Mouse (Mus musculus) myocyte (in vitro differentiated cells): ENCODE results near the gene Amigo1. TPM values are rescaled to one million over a fixed set of nuclear protein-coding genes. Genes with fewer than 3 reads are reported as not detected.
A peak's percentile ranks its signal among the peaks of the same experiment; 100 is the strongest.

Experiments used
- H3K27me3 ChIP-seq: one replicate; pipeline ENCODE4 v1.6.1; 2011; ENCODE audit not compliant: control insufficient read depth, insufficient read depth, insufficient read length
- H3K36me3 ChIP-seq: one replicate; pipeline ENCODE4 v1.6.1; 2011; ENCODE audit not compliant: control insufficient read depth, insufficient read depth
- H3K4me2 ChIP-seq: one replicate; pipeline ENCODE4 v1.6.1; 2011; ENCODE audit warnings: low read depth, control low read depth
- H3K4me3 ChIP-seq: one replicate; pipeline ENCODE4 v1.5.1; 2011; ENCODE audit warnings: mild to moderate bottlenecking, control low read depth, moderate library complexity
- H3K79me2 ChIP-seq: one replicate; pipeline ENCODE4 v1.6.1; 2011; ENCODE audit not compliant: control insufficient read depth, insufficient read depth
- H3ac ChIP-seq: one replicate; pipeline ENCODE4 v1.6.1; 2011; ENCODE audit not compliant: control insufficient read depth, insufficient read length
- CEBPB ChIP-seq: IDR thresholded peaks from 2 replicates; pipeline ENCODE4 v1.6.1; 2011; ENCODE audit warnings: mild to moderate bottlenecking, moderate library complexity; ENCODE audit not compliant: poor library complexity, insufficient read depth, severe bottlenecking
- E2F4 ChIP-seq: IDR thresholded peaks from one replicate; pipeline ENCODE4 v1.6.1; 2011; ENCODE audit warnings: mild to moderate bottlenecking, control low read depth, moderate library complexity; ENCODE audit not compliant: insufficient read depth
- MAX ChIP-seq: IDR thresholded peaks from one replicate; pipeline ENCODE4 v1.6.1; 2011; ENCODE audit warnings: low read depth, mild to moderate bottlenecking, control low read depth
- MYOD1 ChIP-seq, 3 experiments: IDR thresholded peaks; one replicate each; pipeline ENCODE4 v1.6.1; 2011; ENCODE audit warnings: control low read depth in 2 of 3, low read depth in 2 of 3, mild to moderate bottlenecking in 2 of 3, moderate library complexity in 1 of 3; ENCODE audit not compliant: insufficient read length in 2 of 3, control insufficient read depth in 1 of 3
- MYOG ChIP-seq, 3 experiments: IDR thresholded peaks; one replicate each; pipeline ENCODE4 v1.6.1; 2011; ENCODE audit warnings: control low read depth in 2 of 3, low read depth in 2 of 3, mild to moderate bottlenecking in 2 of 3; ENCODE audit not compliant: insufficient read length in 2 of 3, control insufficient read depth in 1 of 3, insufficient read depth in 1 of 3
- POLR2A ChIP-seq: IDR thresholded peaks from one replicate; pipeline ENCODE4 v1.6.1; 2011; ENCODE audit warnings: low read depth, mild to moderate bottlenecking, control low read depth, moderate library complexity; ENCODE audit not compliant: insufficient read length
- POLR2AphosphoS2 ChIP-seq: IDR thresholded peaks from one replicate; pipeline ENCODE4 v1.6.1; 2011; ENCODE audit warnings: low read depth, control low read depth; ENCODE audit not compliant: insufficient read length
- REST ChIP-seq: IDR thresholded peaks from one replicate; pipeline ENCODE4 v1.6.1; 2011; ENCODE audit warnings: mild to moderate bottlenecking, control low read depth, moderate library complexity; ENCODE audit not compliant: insufficient read depth, insufficient read length
- SRF ChIP-seq: IDR thresholded peaks from one replicate; pipeline ENCODE4 v1.6.1; 2011; ENCODE audit warnings: low read depth; ENCODE audit not compliant: control insufficient read depth, insufficient read length
- TCF12 ChIP-seq: IDR thresholded peaks from one replicate; pipeline ENCODE4 v1.6.1; 2011; ENCODE audit warnings: mild to moderate bottlenecking, control low read depth; ENCODE audit not compliant: poor library complexity, insufficient read depth, severe bottlenecking
- TCF3 ChIP-seq: IDR thresholded peaks from one replicate; pipeline ENCODE4 v1.6.1; 2011; ENCODE audit warnings: low read depth, control low read depth; ENCODE audit not compliant: insufficient read length
- USF1 ChIP-seq: IDR thresholded peaks from one replicate; pipeline ENCODE4 v1.6.1; 2011; ENCODE audit warnings: low read depth, mild to moderate bottlenecking, control low read depth, moderate library complexity
- polyA plus RNA-seq: library from polyadenylated mRNA; unstranded; fragments of >200 nt; fragmentation: generic; extraction: Trizol; gene quantifications from one replicate; pipeline ENCODE4 v1.2.1, GENCODE M21; 2012; ENCODE audit warnings: missing spikeins

Gene Amigo1
- 3.3 TPM for polyA plus RNA-seq

GRCm38 (mm10) chr3:108186098-108187047 lies at the start of gene Amigo1:
TSS of gene Amigo1 (plus strand) at chr3:108186335.
- Histone ChIP-seq H3ac (peak within 1 kb of the TSS; percentile 44), H3K4me2 (peak within 1 kb of the TSS; percentile 78), H3K4me3 (peak within 1 kb of the TSS; percentile 17), H3K36me3 (no peaks in the 10 kb centered on the region), H3K79me2 (no peaks in the 10 kb centered on the region), H3K27me3 (no peaks in the 10 kb centered on the region)
- TF ChIP-seq MYOG (IDR thresholded peaks at IDR 0.05; ENCODE audit: control insufficient read depth in 1 of 3, insufficient read depth in 1 of 3, insufficient read length in 2 of 3, low read depth in 2 of 3) (peak in 1 of 3 experiments; percentile 25), TCF3 (no peak), SRF (no peak), POLR2AphosphoS2 (no peak), E2F4 (no peak), USF1 (no peak), POLR2A (peak; percentile 42), CEBPB (no peak), REST (no peak), MYOD1 (IDR thresholded peaks at IDR 0.05; ENCODE audit: control insufficient read depth in 1 of 3, insufficient read length in 2 of 3, low read depth in 2 of 3) (no peak), TCF12 (no peak), MAX (no peak)

GRCm38 (mm10) chr3:108139113-108139512 lies 47.0 kb upstream of the Amigo1 start:
- Histone ChIP-seq H3K27me3 (no peaks in the 10 kb centered on the region), H3K36me3 (peaks cover 14% of the 10 kb centered on the region), H3K4me2 (no peak overlapping the region), H3K4me3 (no peak overlapping the region), H3ac (no peak overlapping the region), H3K79me2 (peaks cover 100% of the 10 kb centered on the region)
- TF ChIP-seq POLR2AphosphoS2, result no peak
- TF ChIP-seq MYOD1 (IDR thresholded peaks at IDR 0.05; ENCODE audit: control insufficient read depth in 1 of 3, insufficient read length in 2 of 3, low read depth in 2 of 3), result no peak
- TF ChIP-seq POLR2A, result no peak
- TF ChIP-seq REST, result no peak
- no peak for TF ChIP-seq SRF
- TF ChIP-seq MYOG (IDR thresholded peaks at IDR 0.05; ENCODE audit: control insufficient read depth in 1 of 3, insufficient read depth in 1 of 3, insufficient read length in 2 of 3, low read depth in 2 of 3), result no peak
- no peak for TF ChIP-seq TCF3
- TF ChIP-seq MAX, result no peak
- TF ChIP-seq E2F4, result no peak
- TF ChIP-seq CEBPB, result no peak
- TF ChIP-seq TCF12, result no peak
- no peak for TF ChIP-seq USF1

GRCm38 (mm10) chr3:108140786-108141185 lies 45.3 kb upstream of the Amigo1 start:
- Histone ChIP-seq H3K4me2 (no peak overlapping the region), H3K79me2 (peaks cover 99% of the 10 kb centered on the region), H3K36me3 (peaks cover 14% of the 10 kb centered on the region), H3ac (no peak overlapping the region), H3K27me3 (no peaks in the 10 kb centered on the region), H3K4me3 (no peak overlapping the region)
- TF ChIP-seq CEBPB (no peak), USF1 (no peak), MAX (no peak), TCF3 (no peak), POLR2A (no peak), POLR2AphosphoS2 (no peak), TCF12 (no peak), E2F4 (no peak), MYOG (IDR thresholded peaks at IDR 0.05; ENCODE audit: control insufficient read depth in 1 of 3, insufficient read depth in 1 of 3, insufficient read length in 2 of 3, low read depth in 2 of 3) (no peak), REST (no peak), MYOD1 (IDR thresholded peaks at IDR 0.05; ENCODE audit: control insufficient read depth in 1 of 3, insufficient read length in 2 of 3, low read depth in 2 of 3) (no peak), SRF (no peak)

- H3K27me3 ChIP-seq, result no peaks in the 10 kb centered on the region
- H3K79me2 ChIP-seq, result peaks cover 49% of the 10 kb centered on the region
- H3K4me2 ChIP-seq, result peak within 1 kb of the TSS; percentile 91
- TF ChIP-seq POLR2A, result peak; percentile 94
- TF ChIP-seq REST, result peak; percentile 35
- no peak for TF ChIP-seq MAX
- TF ChIP-seq POLR2AphosphoS2, result peak; percentile 97
- peak within 1 kb of the TSS; percentile 80 for H3ac ChIP-seq
- peaks cover 4% of the 10 kb centered on the region for H3K36me3 ChIP-seq
- H3K4me3 ChIP-seq, result peak within 1 kb of the TSS; percentile 82
These were observed 40.3 kb upstream of the Amigo1 start, which contains the start of gene Gnai3 for GRCm38 (mm10) chr3:108145534-108146445. TSS of gene Gnai3 (minus strand) at chr3:108146146.
